Mouse (Mus musculus): ENCODE measurements around the gene Serpind1. TPM values are rescaled to one million over a fixed set of nuclear protein-coding genes. Genes with fewer than 3 reads are reported as not detected.

The Serpind1 gene
- 0.33 and 0.43 TPM in 2 replicates for polyA plus RNA-seq (2016; fragmentation: Nextera tagmentation; extraction: Ambion mirVana)

GRCm38 (mm10) chr16:17331116-17331515, at the start of gene Serpind1:
Gene Serpind1 (plus strand): TSS chr16:17331371.
- ATAC-seq (ENCODE audit: low FRiP score) = no peak
- WGBS = 67% methylated on average over 2 of the region's 2 CpGs
- no peaks in the 10 kb centered on the region for H3K4me1 ChIP-seq
- no peak within 1 kb of the TSS for H3K4me3 ChIP-seq
- H3K4me2 ChIP-seq (replicated peaks) = no peak within 1 kb of the TSS
- no peak within 1 kb of the TSS for H3K27ac ChIP-seq
- peaks cover 24% of the 10 kb centered on the region for H3K36me3 ChIP-seq
- H3K9me3 ChIP-seq (replicated peaks) = no peaks in the 10 kb centered on the region
- H3K9ac ChIP-seq = no peak within 1 kb of the TSS
- H3K27me3 ChIP-seq = no peaks in the 10 kb centered on the region

GRCm38 (mm10) chr16:17283151-17283550, 48.0 kb upstream of the Serpind1 start:
- Histone ChIP-seq H3K9me3 (replicated peaks) (no peaks in the 10 kb centered on the region), H3K4me1 (peaks cover 1% of the 10 kb centered on the region; the same call in 1 of the 2 replicates), H3K9ac (no peak overlapping the region), H3K27ac (no peak overlapping the region), H3K27me3 (peaks cover 20% of the 10 kb centered on the region), H3K4me2 (replicated peaks) (no peak overlapping the region), H3K36me3 (peaks cover 86% of the 10 kb centered on the region), H3K4me3 (no peak overlapping the region)
- 83% methylated on average over 6 of the region's 6 CpGs for WGBS
- no peak for ATAC-seq (ENCODE audit: low FRiP score)

- H3K4me2 ChIP-seq (replicated peaks) = no peak overlapping the region
- H3K9ac ChIP-seq = no peak overlapping the region
- no peaks in the 10 kb centered on the region for H3K4me1 ChIP-seq
- H3K27me3 ChIP-seq = no peaks in the 10 kb centered on the region
- no peak overlapping the region for H3K27ac ChIP-seq
- no peak overlapping the region for H3K4me3 ChIP-seq
- no peak for ATAC-seq (ENCODE audit: low FRiP score)
- WGBS = 91% methylated on average over 2 of the region's 2 CpGs
- H3K36me3 ChIP-seq = peaks cover 84% of the 10 kb centered on the region
- H3K9me3 ChIP-seq (replicated peaks) = no peaks in the 10 kb centered on the region
Measured at GRCm38 (mm10) chr16:17287103-17287502, 44.1 kb upstream of the Serpind1 start.

GRCm38 (mm10) chr16:17291016-17291415, 40.2 kb upstream of the Serpind1 start:
- Histone ChIP-seq H3K9ac (no peak overlapping the region), H3K4me3 (no peak overlapping the region), H3K27ac (no peak overlapping the region), H3K36me3 (peaks cover 71% of the 10 kb centered on the region), H3K27me3 (no peaks in the 10 kb centered on the region), H3K4me1 (no peaks in the 10 kb centered on the region), H3K4me2 (replicated peaks) (no peak overlapping the region), H3K9me3 (replicated peaks) (no peaks in the 10 kb centered on the region)
- ATAC-seq (ENCODE audit: low FRiP score) = no peak
- WGBS = 90% methylated on average over 2 of the region's 2 CpGs

GRCm38 (mm10) chr16:17292751-17293150, 38.4 kb upstream of the Serpind1 start:
- H3K36me3 ChIP-seq = peaks cover 72% of the 10 kb centered on the region
- 10% methylated on average over 2 of the region's 2 CpGs for WGBS
- no peak overlapping the region for H3K9ac ChIP-seq
- no peak overlapping the region for H3K27ac ChIP-seq
- H3K4me3 ChIP-seq = no peak overlapping the region
- H3K4me2 ChIP-seq (replicated peaks) = no peak overlapping the region
- ATAC-seq (ENCODE audit: low FRiP score) = no peak
- no peaks in the 10 kb centered on the region for H3K27me3 ChIP-seq
- no peaks in the 10 kb centered on the region for H3K9me3 ChIP-seq (replicated peaks)
- no peaks in the 10 kb centered on the region for H3K4me1 ChIP-seq

GRCm38 (mm10) chr16:17300818-17301217, 30.4 kb upstream of the Serpind1 start:
- Histone ChIP-seq H3K9me3 (replicated peaks) (no peaks in the 10 kb centered on the region), H3K4me2 (replicated peaks) (no peak overlapping the region), H3K27ac (no peak overlapping the region), H3K36me3 (peaks cover 93% of the 10 kb centered on the region), H3K4me1 (no peaks in the 10 kb centered on the region), H3K4me3 (no peak overlapping the region), H3K27me3 (no peaks in the 10 kb centered on the region), H3K9ac (no peak overlapping the region)
- no peak for ATAC-seq (ENCODE audit: low FRiP score)
- WGBS = 96% methylated on average over 3 of the region's 3 CpGs

- Histone ChIP-seq H3K4me2 (replicated peaks) (no peak overlapping the region), H3K27ac (no peak overlapping the region), H3K4me1 (no peaks in the 10 kb centered on the region), H3K27me3 (no peaks in the 10 kb centered on the region), H3K4me3 (no peak overlapping the region), H3K9me3 (replicated peaks) (no peaks in the 10 kb centered on the region), H3K36me3 (peaks cover 89% of the 10 kb centered on the region), H3K9ac (no peak overlapping the region)
- ATAC-seq (ENCODE audit: low FRiP score) = no peak
- WGBS = 76% methylated on average over 5 of the region's 5 CpGs
Measured at GRCm38 (mm10) chr16:17303521-17304245, 27.5 kb upstream of the Serpind1 start.

- 94% methylated on average over 5 of the region's 5 CpGs for WGBS
- ATAC-seq (ENCODE audit: low FRiP score) = no peak
Measured at GRCm38 (mm10) chr16:17307461-17307860, 23.7 kb upstream of the Serpind1 start.

GRCm38 (mm10) chr16:17309036-17309435, 22.1 kb upstream of the Serpind1 start:
- no peak overlapping the region for H3K4me2 ChIP-seq (replicated peaks)
- ATAC-seq (ENCODE audit: low FRiP score) = no peak
- no peaks in the 10 kb centered on the region for H3K9me3 ChIP-seq (replicated peaks)
- H3K27me3 ChIP-seq = no peaks in the 10 kb centered on the region
- H3K36me3 ChIP-seq = peaks cover 84% of the 10 kb centered on the region
- H3K4me1 ChIP-seq = no peaks in the 10 kb centered on the region
- H3K4me3 ChIP-seq = no peak overlapping the region
- WGBS = 94% methylated on average over 10 of the region's 10 CpGs
- no peak overlapping the region for H3K9ac ChIP-seq
- H3K27ac ChIP-seq = no peak overlapping the region

More at GRCm38 (mm10) chr16:17307461-17307860, 23.7 kb upstream of the Serpind1 start:
- Histone ChIP-seq H3K27me3 (no peaks in the 10 kb centered on the region), H3K4me1 (no peaks in the 10 kb centered on the region), H3K4me2 (replicated peaks) (no peak overlapping the region), H3K36me3 (peaks cover 86% of the 10 kb centered on the region), H3K4me3 (no peak overlapping the region), H3K9me3 (replicated peaks) (no peaks in the 10 kb centered on the region), H3K27ac (no peak overlapping the region), H3K9ac (no peak overlapping the region)

- no peak for ATAC-seq (ENCODE audit: low FRiP score)
- Histone ChIP-seq H3K4me1 (no peaks in the 10 kb centered on the region), H3K4me2 (replicated peaks) (no peak overlapping the region), H3K27ac (no peak overlapping the region), H3K4me3 (no peak overlapping the region), H3K36me3 (peaks cover 89% of the 10 kb centered on the region), H3K9me3 (replicated peaks) (no peaks in the 10 kb centered on the region), H3K9ac (no peak overlapping the region), H3K27me3 (no peaks in the 10 kb centered on the region)
- WGBS = 91% methylated on average over 5 of the region's 5 CpGs
Measured at GRCm38 (mm10) chr16:17312531-17312930, 18.6 kb upstream of the Serpind1 start.

- H3K36me3 ChIP-seq = peaks cover 74% of the 10 kb centered on the region
- ATAC-seq (ENCODE audit: low FRiP score) = no peak
Measured at GRCm38 (mm10) chr16:17316554-17316953, 14.6 kb upstream of the Serpind1 start.

GRCm38 (mm10) chr16:17321481-17321880, 9.7 kb upstream of the Serpind1 start:
- peaks cover 66% of the 10 kb centered on the region for H3K36me3 ChIP-seq
- no peak for ATAC-seq (ENCODE audit: low FRiP score)
- no peak overlapping the region for H3K9ac ChIP-seq
- no peaks in the 10 kb centered on the region for H3K9me3 ChIP-seq (replicated peaks)
- H3K27ac ChIP-seq = no peak overlapping the region
- H3K4me3 ChIP-seq = no peak overlapping the region
- no peaks in the 10 kb centered on the region for H3K4me1 ChIP-seq
- WGBS = 84% methylated on average over 5 of the region's 5 CpGs
- no peaks in the 10 kb centered on the region for H3K27me3 ChIP-seq
- no peak overlapping the region for H3K4me2 ChIP-seq (replicated peaks)

More at GRCm38 (mm10) chr16:17316554-17316953, 14.6 kb upstream of the Serpind1 start:
- H3K27me3 ChIP-seq = no peaks in the 10 kb centered on the region
- H3K9ac ChIP-seq = no peak overlapping the region
- no peak overlapping the region for H3K4me3 ChIP-seq
- H3K4me1 ChIP-seq = no peaks in the 10 kb centered on the region
- no peak overlapping the region for H3K4me2 ChIP-seq (replicated peaks)
- 95% methylated on average over 7 of the region's 7 CpGs for WGBS
- no peak overlapping the region for H3K27ac ChIP-seq
- H3K9me3 ChIP-seq (replicated peaks) = no peaks in the 10 kb centered on the region

- 80% methylated on average over 5 of the region's 5 CpGs for WGBS
- no peak overlapping the region for H3K9ac ChIP-seq
- no peaks in the 10 kb centered on the region for H3K27me3 ChIP-seq
- H3K36me3 ChIP-seq = peaks cover 62% of the 10 kb centered on the region
- no peak overlapping the region for H3K27ac ChIP-seq
- H3K4me1 ChIP-seq = no peaks in the 10 kb centered on the region
- H3K4me2 ChIP-seq (replicated peaks) = no peak overlapping the region
- H3K9me3 ChIP-seq (replicated peaks) = no peaks in the 10 kb centered on the region
- no peak for ATAC-seq (ENCODE audit: low FRiP score)
- no peak overlapping the region for H3K4me3 ChIP-seq
Measured at GRCm38 (mm10) chr16:17324745-17325144, 6.4 kb upstream of the Serpind1 start.

Data from hindbrain, embryonic 12.5 days (tissue).